Mouse (Mus musculus) hindbrain, embryonic 13.5 days (tissue): Measurements from ENCODE around the gene App. TPM values are rescaled to one million over a fixed set of nuclear protein-coding genes. Genes with fewer than 3 reads are reported as not detected.

ENCODE experiments used
- ATAC-seq: fragments of 200-750 bp; cut with Nextera tagmentation; 2 replicates; pipeline ENCODE4 v1.8.0; 2017; ENCODE audit warnings: moderate TSS enrichment; ENCODE audit not compliant: low FRiP score
- H3K27ac ChIP-seq: fragments of 300-500 bp; sonication (generic); 2 replicates; pipeline ENCODE4 v1.5.1; 2015; ENCODE audit warnings: inconsistent platforms, mild to moderate bottlenecking, moderate library complexity
- H3K27me3 ChIP-seq: fragments of 300-500 bp; sonication (generic); 2 replicates; pipeline ENCODE4 v1.6.1; 2015; ENCODE audit warnings: mild to moderate bottlenecking, inconsistent platforms
- H3K36me3 ChIP-seq: fragments of 300-500 bp; sonication (generic); 2 replicates; pipeline ENCODE4 v1.6.1; 2015; ENCODE audit warnings: mild to moderate bottlenecking, inconsistent platforms
- H3K4me1 ChIP-seq: fragments of 300-500 bp; sonication (generic); replicated peaks from 2 replicates; pipeline ENCODE4 v1.6.1; 2015; ENCODE audit warnings: inconsistent platforms
- H3K4me2 ChIP-seq: fragments of 300-500 bp; sonication (generic); 2 replicates; pipeline ENCODE4 v1.6.1; 2015; ENCODE audit warnings: inconsistent platforms, mild to moderate bottlenecking, moderate library complexity
- H3K4me3 ChIP-seq: fragments of 300-500 bp; sonication (generic); 2 replicates; pipeline ENCODE4 v1.5.1; 2015; ENCODE audit warnings: mild to moderate bottlenecking, inconsistent platforms
- H3K9ac ChIP-seq: fragments of 300-500 bp; sonication (generic); 2 replicates; pipeline ENCODE4 v1.6.1; 2015; ENCODE audit warnings: mild to moderate bottlenecking, inconsistent platforms
- H3K9me3 ChIP-seq: fragments of 300-500 bp; sonication (generic); 2 replicates; pipeline ENCODE4 v1.6.1; 2016; ENCODE audit warnings: inconsistent platforms
- WGBS: fragments of 180-500 bp; shearing (Covaris S2); methylation state at CpG from one replicate; pipeline ENCODE4 v1.1.7; 2015; 5-methylcytosine and 5-hydroxymethylcytosine counted together
- polyA plus RNA-seq: library from polyadenylated mRNA; unstranded; fragments of >200 nt; fragmentation: Nextera tagmentation; extraction: Ambion mirVana; gene quantifications from 2 replicates; pipeline ENCODE4 v1.2.1, GENCODE M21; 2015

The App gene
- polyA plus RNA-seq, 1 experiment from 2014 or later = 338 TPM

- Histone ChIP-seq H3K36me3 (peaks cover 27% of the 10 kb centered on the region), H3K4me3 (no peak overlapping the region), H3K4me2 (no peak overlapping the region), H3K9me3 (no peaks in the 10 kb centered on the region), H3K27me3 (no peaks in the 10 kb centered on the region), H3K4me1 (peaks cover 6% of the 10 kb centered on the region; the same call in 1 of the 2 replicates), H3K27ac (no peak overlapping the region), H3K9ac (no peak overlapping the region)
- ATAC-seq = no peak
- 89% methylated on average over 3 of the region's 3 CpGs for WGBS
Measured at GRCm38 (mm10) chr16:84982589-84982988, 191.0 kb downstream of the App start.

- Histone ChIP-seq H3K9ac (no peak overlapping the region), H3K27ac (no peak overlapping the region), H3K9me3 (no peaks in the 10 kb centered on the region), H3K4me1 (no peaks in the 10 kb centered on the region), H3K36me3 (peaks cover 48% of the 10 kb centered on the region), H3K27me3 (no peaks in the 10 kb centered on the region), H3K4me3 (no peak overlapping the region), H3K4me2 (no peak overlapping the region)
- ATAC-seq = no peak
- WGBS = 62% methylated on average over 5 of the region's 5 CpGs
Measured at GRCm38 (mm10) chr16:84978589-84978988, 195.0 kb downstream of the App start.

GRCm38 (mm10) chr16:84974176-84974518 is 199.4 kb downstream of the App start:
- Histone ChIP-seq H3K4me1 (peaks cover 13% of the 10 kb centered on the region), H3K27me3 (no peaks in the 10 kb centered on the region), H3K9me3 (no peaks in the 10 kb centered on the region), H3K9ac (no peak overlapping the region), H3K4me2 (no peak overlapping the region), H3K27ac (no peak overlapping the region), H3K4me3 (no peak overlapping the region), H3K36me3 (peaks cover 74% of the 10 kb centered on the region)
- ATAC-seq = no peak
- 89% methylated on average over 6 of the region's 6 CpGs for WGBS

- Histone ChIP-seq H3K36me3 (peaks cover 77% of the 10 kb centered on the region), H3K9ac (no peak overlapping the region)
Measured at GRCm38 (mm10) chr16:84973446-84974175, 200.0 kb downstream of the App start.

GRCm38 (mm10) chr16:84971535-84972330 is 201.8 kb downstream of the App start:
- WGBS = 71% methylated on average over 16 of the region's 16 CpGs

More at GRCm38 (mm10) chr16:84973446-84974175, 200.0 kb downstream of the App start:
- Histone ChIP-seq H3K4me2 (no peak overlapping the region), H3K27me3 (no peaks in the 10 kb centered on the region), H3K27ac (no peak overlapping the region), H3K9me3 (no peaks in the 10 kb centered on the region), H3K4me1 (peaks cover 13% of the 10 kb centered on the region), H3K4me3 (no peak overlapping the region)
- no peak for ATAC-seq
- WGBS = 95% methylated on average over 15 of the region's 15 CpGs

GRCm38 (mm10) chr16:84969026-84969425 is 204.5 kb downstream of the App start:
- WGBS = 96% methylated on average over 7 of the region's 7 CpGs
- H3K36me3 ChIP-seq = peaks cover 64% of the 10 kb centered on the region
- H3K9me3 ChIP-seq = no peaks in the 10 kb centered on the region
- ATAC-seq = no peak
- H3K4me3 ChIP-seq = no peak overlapping the region
- H3K4me2 ChIP-seq = no peak overlapping the region
- H3K4me1 ChIP-seq = peaks cover 17% of the 10 kb centered on the region
- no peak overlapping the region for H3K9ac ChIP-seq
- H3K27ac ChIP-seq = no peak overlapping the region
- no peaks in the 10 kb centered on the region for H3K27me3 ChIP-seq

More at GRCm38 (mm10) chr16:84971535-84972330, 201.8 kb downstream of the App start:
- H3K9me3 ChIP-seq = no peaks in the 10 kb centered on the region
- H3K27ac ChIP-seq = peak overlapping the region; percentile 64
- H3K27me3 ChIP-seq = no peaks in the 10 kb centered on the region
- no peak overlapping the region for H3K9ac ChIP-seq
- no peak overlapping the region for H3K4me3 ChIP-seq
- peaks cover 13% of the 10 kb centered on the region for H3K4me1 ChIP-seq
- ATAC-seq = no peak
- H3K4me2 ChIP-seq = no peak overlapping the region
- peaks cover 70% of the 10 kb centered on the region for H3K36me3 ChIP-seq

GRCm38 (mm10) chr16:84966983-84967382 is 206.6 kb downstream of the App start:
- peaks cover 16% of the 10 kb centered on the region for H3K4me1 ChIP-seq
- WGBS = 46% methylated on average over 4 of the region's 4 CpGs
- H3K36me3 ChIP-seq = peaks cover 59% of the 10 kb centered on the region
- H3K4me3 ChIP-seq = no peak overlapping the region
- no peak overlapping the region for H3K4me2 ChIP-seq
- H3K27me3 ChIP-seq = no peaks in the 10 kb centered on the region
- peak overlapping the region; percentile 25 for H3K27ac ChIP-seq
- H3K9me3 ChIP-seq = no peaks in the 10 kb centered on the region
- no peak overlapping the region for H3K9ac ChIP-seq
- 0 out of 2 replicates have a peak, but pooled peaks have one; percentile 25 for ATAC-seq

- Histone ChIP-seq H3K9ac (no peak overlapping the region), H3K4me1 (peaks cover 8% of the 10 kb centered on the region; the same call in 1 of the 2 replicates), H3K9me3 (no peaks in the 10 kb centered on the region), H3K36me3 (peaks cover 63% of the 10 kb centered on the region), H3K27me3 (no peaks in the 10 kb centered on the region), H3K4me3 (no peak overlapping the region), H3K27ac (peak overlapping the region; percentile 25), H3K4me2 (no peak overlapping the region)
- WGBS = 52% methylated on average over 13 of the region's 13 CpGs
- no peak for ATAC-seq
Measured at GRCm38 (mm10) chr16:84966096-84966495, 207.5 kb downstream of the App start.

GRCm38 (mm10) chr16:84963960-84964359 is 209.6 kb downstream of the App start:
- Histone ChIP-seq H3K4me1 (peaks cover 8% of the 10 kb centered on the region; the same call in 1 of the 2 replicates), H3K9me3 (no peaks in the 10 kb centered on the region), H3K9ac (no peak overlapping the region), H3K27ac (peak overlapping the region; percentile 3; the same call in 1 of the 2 replicates), H3K4me2 (no peak overlapping the region), H3K36me3 (peaks cover 69% of the 10 kb centered on the region), H3K27me3 (no peaks in the 10 kb centered on the region), H3K4me3 (no peak overlapping the region)
- ATAC-seq = peak; percentile 60
- 66% methylated on average over 9 of the region's 9 CpGs for WGBS

- ATAC-seq = 0 out of 2 replicates have a peak, but pooled peaks have one; percentile 5
- Histone ChIP-seq H3K27ac (peak overlapping the region; percentile 3; the same call in 1 of the 2 replicates), H3K9ac (no peak overlapping the region), H3K4me1 (peaks cover 8% of the 10 kb centered on the region; the same call in 1 of the 2 replicates), H3K27me3 (no peaks in the 10 kb centered on the region), H3K4me2 (no peak overlapping the region), H3K4me3 (no peak overlapping the region), H3K9me3 (no peaks in the 10 kb centered on the region), H3K36me3 (peaks cover 65% of the 10 kb centered on the region)
- 76% methylated on average over 12 of the region's 12 CpGs for WGBS
Measured at GRCm38 (mm10) chr16:84963527-84963926, 210.0 kb downstream of the App start.

- Histone ChIP-seq H3K4me3 (no peak overlapping the region), H3K4me2 (no peak overlapping the region), H3K36me3 (peaks cover 64% of the 10 kb centered on the region), H3K4me1 (peaks cover 27% of the 10 kb centered on the region), H3K9me3 (no peaks in the 10 kb centered on the region), H3K27me3 (no peaks in the 10 kb centered on the region), H3K9ac (no peak overlapping the region), H3K27ac (no peak overlapping the region)
- ATAC-seq = no peak
- 62% methylated on average over 6 of the region's 6 CpGs for WGBS
Measured at GRCm38 (mm10) chr16:84957253-84957652, 216.3 kb downstream of the App start.

GRCm38 (mm10) chr16:84956690-84957089 is 216.9 kb downstream of the App start:
- 84% methylated on average over 2 of the region's 2 CpGs for WGBS
- Histone ChIP-seq H3K9me3 (no peaks in the 10 kb centered on the region), H3K27me3 (no peaks in the 10 kb centered on the region), H3K27ac (peak overlapping the region; percentile 74), H3K4me2 (no peak overlapping the region), H3K36me3 (peaks cover 65% of the 10 kb centered on the region), H3K9ac (no peak overlapping the region), H3K4me3 (no peak overlapping the region), H3K4me1 (peaks cover 27% of the 10 kb centered on the region)
- peak; percentile 33; the same call in 1 of the 2 replicates for ATAC-seq
